Mouse (Mus musculus): ENCODE results near the gene Hecw2. TPM values are rescaled to one million over a fixed set of nuclear protein-coding genes. Genes with fewer than 3 reads are reported as not detected.

Gene Hecw2
- polyA plus RNA-seq, 1 experiment from 2014 or later: 2.2 TPM

DNA sequence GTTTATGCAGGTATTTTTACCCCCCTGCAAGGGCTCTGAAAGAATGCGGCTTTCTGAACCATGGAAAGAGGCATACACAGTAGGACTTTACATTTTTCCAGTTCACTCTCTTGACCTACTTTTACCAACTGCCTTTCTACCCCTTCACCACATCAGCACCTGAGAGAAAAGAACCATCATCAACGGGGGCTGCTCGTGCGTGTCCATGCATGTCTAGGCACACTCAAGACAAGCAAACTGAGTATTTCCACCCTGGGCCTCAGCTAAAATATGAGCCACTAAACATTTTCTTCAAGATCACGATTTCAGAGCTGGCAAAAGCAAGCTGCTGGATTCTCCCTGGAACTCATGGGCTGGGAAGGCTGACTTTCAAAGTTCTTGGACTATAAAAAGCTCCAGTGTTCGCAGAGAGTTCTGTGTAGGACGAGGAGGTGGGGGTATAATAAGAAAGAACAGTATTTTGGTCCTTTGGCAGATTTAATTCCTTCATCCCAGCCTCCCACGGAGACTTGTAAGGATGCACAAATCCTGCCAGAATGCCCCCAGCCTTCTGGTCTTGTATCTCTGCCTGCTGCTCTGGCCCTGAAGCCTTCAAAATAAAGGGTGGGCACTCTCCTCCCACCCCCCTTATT lies 76.5 kb downstream of the Hecw2 start:
- no peak for ATAC-seq
- DNase-seq (ENCODE audit: low read depth, low spot score): no peak
- TF ChIP-seq CTCF (IDR thresholded peaks at IDR 0.05): no peak
- ChIA-PET CTCF (no interaction called here), POLR2A (no interaction called here)
- in situ Hi-C loops (cut with MboI; ENCODE audit: low pct_unique_long_range_greater_than_20kb): no loop called here
- no peaks in the 10 kb centered on the region for H3K27me3 ChIP-seq

DNA sequence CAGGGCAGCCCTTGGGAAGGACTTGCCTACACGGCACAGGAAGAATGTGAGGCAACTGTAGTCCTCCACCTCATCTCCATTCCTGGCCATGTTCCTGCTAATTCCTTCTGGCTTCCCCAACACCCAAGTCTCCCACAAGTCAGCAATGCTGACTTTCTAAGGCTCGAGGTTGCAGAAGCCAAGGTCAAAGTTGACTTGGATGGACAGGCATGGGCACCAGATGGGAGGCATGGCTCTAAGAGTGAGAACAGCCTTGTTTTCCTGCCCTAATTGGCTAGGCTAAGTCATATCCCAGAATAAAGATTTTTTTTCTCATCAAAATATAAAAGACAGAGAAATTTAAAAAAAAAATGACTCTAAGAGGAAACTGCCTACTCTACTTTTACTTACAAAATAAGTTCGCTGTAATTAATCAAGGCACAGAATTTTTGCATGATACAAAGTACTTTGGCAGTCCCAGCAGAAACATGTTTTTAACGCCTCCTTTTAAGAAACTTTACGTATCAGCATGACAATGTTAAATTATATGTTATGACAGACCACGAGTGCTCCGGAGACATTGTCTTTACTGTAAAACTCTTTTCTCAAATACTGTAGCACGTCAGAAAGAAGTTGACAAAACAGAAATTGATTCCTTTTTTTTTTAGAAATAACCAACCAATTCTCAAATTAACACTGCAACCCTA lies 83.9 kb downstream of the Hecw2 start:
- no peak for DNase-seq (ENCODE audit: low read depth, low spot score)
- H3K27me3 ChIP-seq: peaks cover 8% of the 10 kb centered on the region
- ChIA-PET CTCF (interaction anchor here (1.0 to 1.7 kb wide), 2 partner anchors 10 to 19 kb away, joined by 3 to 4 read pairs; no protein-coding TSS in a partner anchor), POLR2A (no interaction called here)
- in situ Hi-C loops (cut with MboI; ENCODE audit: low pct_unique_long_range_greater_than_20kb): no loop called here
- no peak for TF ChIP-seq CTCF (IDR thresholded peaks at IDR 0.05)
- ATAC-seq: no peak

DNA sequence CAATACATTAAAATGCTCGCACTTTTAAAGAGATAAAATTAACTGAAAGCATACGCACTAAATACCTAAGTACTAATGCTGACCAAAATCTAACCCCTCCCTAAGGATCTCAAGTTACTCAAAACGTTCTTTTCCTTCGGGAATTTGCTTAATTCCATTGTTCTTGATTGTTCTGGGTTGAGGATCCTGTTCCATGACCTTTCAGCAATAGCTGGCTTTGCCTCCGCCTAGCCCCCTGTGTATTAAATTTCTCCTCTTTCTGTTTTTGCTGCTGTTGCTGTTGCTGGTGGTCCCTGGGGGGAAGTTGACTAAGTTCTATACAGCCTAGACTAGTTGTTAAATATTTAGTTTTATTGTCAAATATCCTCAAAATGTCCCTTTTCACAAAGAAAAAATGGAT lies 85.7 kb downstream of the Hecw2 start:
- ChIA-PET POLR2A (interaction anchor here (0.6 kb wide), 1 partner anchor 337 kb away, joined by 6 read pairs; no protein-coding TSS in a partner anchor), CTCF (interaction anchor here (1.7 kb wide), 1 partner anchor 8 kb away, joined by 4 read pairs; no protein-coding TSS in a partner anchor)
- DNase-seq (ENCODE audit: low read depth, low spot score) (no peak), ATAC-seq (no peak)
- peaks cover 8% of the 10 kb centered on the region for H3K27me3 ChIP-seq
- TF ChIP-seq CTCF (IDR thresholded peaks at IDR 0.05): no peak
- in situ Hi-C loops (cut with MboI; ENCODE audit: low pct_unique_long_range_greater_than_20kb): no loop called here

DNA sequence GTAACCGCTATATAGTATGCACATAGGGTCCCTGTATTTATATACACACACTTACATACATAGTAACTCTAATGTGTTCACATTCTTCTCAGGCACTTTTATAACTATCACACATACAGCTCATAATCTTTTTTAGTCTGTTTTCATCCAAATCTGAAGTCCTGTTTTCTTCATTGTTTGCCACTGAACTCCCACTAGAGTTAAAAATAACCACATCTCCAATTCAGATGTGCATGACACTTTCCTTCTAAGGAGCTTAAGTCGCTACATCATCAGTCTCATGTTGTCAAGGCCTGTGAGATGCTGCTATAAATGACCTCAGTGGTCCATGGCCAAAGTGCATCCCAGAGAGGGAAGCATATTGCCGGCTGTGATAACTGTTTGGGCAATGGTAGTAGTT lies 88.2 kb downstream of the Hecw2 start:
- in situ Hi-C loops (cut with MboI; ENCODE audit: low pct_unique_long_range_greater_than_20kb): no loop called here
- no peak for TF ChIP-seq CTCF (IDR thresholded peaks at IDR 0.05)
- ATAC-seq (no peak), DNase-seq (ENCODE audit: low read depth, low spot score) (no peak)
- CTCF ChIA-PET: no interaction called here
- peaks cover 12% of the 10 kb centered on the region for H3K27me3 ChIP-seq
- POLR2A ChIA-PET: no interaction called here

DNA sequence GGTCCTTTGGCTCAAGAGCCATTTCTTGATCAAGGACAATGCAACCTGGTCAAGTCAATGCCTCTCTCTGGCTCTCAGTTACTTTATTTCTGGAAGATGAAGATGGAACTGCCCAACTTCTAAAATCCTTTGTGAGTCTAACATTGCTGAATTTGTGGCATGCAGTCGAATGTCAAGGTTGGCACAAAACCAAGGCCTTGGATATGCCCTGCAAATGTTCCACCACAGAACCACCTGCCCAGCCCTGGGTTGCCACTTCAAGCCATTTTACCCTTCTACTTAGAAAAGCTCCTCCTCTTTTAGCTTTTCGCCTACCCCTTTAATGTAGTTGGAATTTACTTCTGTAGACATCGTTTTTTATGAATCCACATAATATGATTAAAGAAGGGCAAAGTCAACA lies 115.3 kb downstream of the Hecw2 start:
- ATAC-seq (no peak), DNase-seq (ENCODE audit: low read depth, low spot score) (no peak)
- in situ Hi-C loops (cut with MboI; ENCODE audit: low pct_unique_long_range_greater_than_20kb): no loop called here
- ChIA-PET CTCF (no interaction called here), POLR2A (no interaction called here)
- TF ChIP-seq CTCF (IDR thresholded peaks at IDR 0.05): no peak
- H3K27me3 ChIP-seq: peaks cover 11% of the 10 kb centered on the region

DNA sequence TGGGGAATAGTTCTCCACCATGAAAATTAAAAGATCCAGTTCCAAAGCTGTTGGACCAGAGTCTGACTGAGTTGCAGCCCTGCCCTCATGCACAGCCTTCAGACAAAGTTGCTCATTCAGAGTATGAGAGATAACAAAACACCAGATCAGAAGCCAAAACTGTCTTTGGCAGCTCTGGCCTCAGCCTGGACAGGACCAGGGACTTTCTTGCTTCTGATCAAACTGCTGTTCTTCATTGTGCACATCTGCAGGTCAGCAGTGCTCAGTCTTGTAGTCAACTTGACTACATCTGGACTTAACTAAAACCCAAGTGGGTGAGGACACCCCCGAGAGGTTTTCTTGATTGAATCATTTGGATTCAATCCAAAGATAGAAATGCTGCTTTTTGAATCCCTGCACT lies 120.5 kb downstream of the Hecw2 start:
- H3K27me3 ChIP-seq: peaks cover 15% of the 10 kb centered on the region
- DNase-seq (ENCODE audit: low read depth, low spot score) (no peak), ATAC-seq (no peak)
- CTCF ChIA-PET: no interaction called here
- POLR2A ChIA-PET: no interaction called here
- no peak for TF ChIP-seq CTCF (IDR thresholded peaks at IDR 0.05)
- in situ Hi-C loops (cut with MboI; ENCODE audit: low pct_unique_long_range_greater_than_20kb): no loop called here

DNA sequence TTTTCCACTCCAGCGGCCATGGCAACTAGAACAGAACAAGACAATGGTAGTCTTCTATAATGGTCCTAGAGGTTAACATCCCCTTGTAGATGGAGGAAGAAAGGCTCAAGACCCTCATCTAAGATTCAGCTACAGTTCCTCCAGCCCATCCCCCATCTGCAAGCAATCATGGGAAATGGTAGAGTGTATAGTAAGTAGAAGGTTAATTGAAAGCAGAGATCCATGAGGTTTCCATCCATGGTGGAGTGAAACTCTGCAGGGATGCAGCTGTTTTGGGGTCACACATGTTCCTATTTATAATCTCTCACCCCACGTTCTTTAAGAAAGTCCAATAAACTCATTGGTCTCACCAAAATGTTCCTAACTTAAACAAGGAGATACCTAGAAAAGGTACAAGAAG lies 124.8 kb downstream of the Hecw2 start:
- no peak for DNase-seq (ENCODE audit: low read depth, low spot score)
- ATAC-seq: no peak
- ChIA-PET POLR2A (no interaction called here), CTCF (no interaction called here)
- peaks cover 23% of the 10 kb centered on the region for H3K27me3 ChIP-seq
- in situ Hi-C loops (cut with MboI; ENCODE audit: low pct_unique_long_range_greater_than_20kb): no loop called here
- TF ChIP-seq CTCF (IDR thresholded peaks at IDR 0.05): no peak

DNA sequence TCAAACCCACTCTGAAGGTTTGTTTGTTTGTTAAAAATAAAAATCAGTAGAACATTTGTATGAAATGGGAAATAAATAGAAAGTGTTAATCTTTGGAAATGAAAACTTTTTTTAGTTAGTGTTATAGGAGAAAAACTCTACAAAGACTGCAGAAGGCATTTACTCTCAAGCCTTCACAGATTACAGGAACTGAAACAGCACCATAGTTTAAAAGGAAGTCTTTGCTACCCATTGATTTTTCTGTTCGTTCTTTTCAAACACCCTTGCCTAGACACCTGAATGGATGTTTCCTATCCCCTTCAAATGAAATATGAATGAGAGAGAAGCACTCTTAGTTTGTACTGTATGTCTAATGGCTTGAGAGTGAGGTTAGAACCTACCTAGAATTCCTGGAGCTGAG lies 126.7 kb downstream of the Hecw2 start:
- H3K27me3 ChIP-seq: peaks cover 23% of the 10 kb centered on the region
- ChIA-PET CTCF (no interaction called here), POLR2A (no interaction called here)
- in situ Hi-C loops (cut with MboI; ENCODE audit: low pct_unique_long_range_greater_than_20kb): no loop called here
- DNase-seq (ENCODE audit: low read depth, low spot score) (no peak), ATAC-seq (no peak)
- no peak for TF ChIP-seq CTCF (IDR thresholded peaks at IDR 0.05)

DNA sequence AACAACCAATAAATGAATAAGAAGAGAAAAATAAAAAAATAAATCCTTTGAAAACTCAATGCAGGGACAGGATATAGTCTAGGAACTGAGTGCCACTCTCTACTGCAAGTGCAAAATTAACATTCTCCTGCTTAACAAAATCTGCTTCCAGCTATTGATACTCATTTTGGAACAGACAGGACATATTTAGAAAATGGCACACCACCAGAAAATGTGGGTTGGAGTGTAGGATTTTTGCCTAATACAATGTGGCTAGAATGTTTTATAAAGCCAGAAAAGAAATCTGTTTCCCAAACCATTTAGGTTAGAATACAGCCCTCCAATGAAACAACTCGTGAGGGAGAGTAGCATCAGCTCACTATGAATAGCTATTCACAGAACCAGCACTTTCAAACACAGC lies 129.5 kb downstream of the Hecw2 start:
- TF ChIP-seq CTCF (IDR thresholded peaks at IDR 0.05): no peak
- ChIA-PET POLR2A (no interaction called here), CTCF (no interaction called here)
- no peak for ATAC-seq
- no peak for DNase-seq (ENCODE audit: low read depth, low spot score)
- in situ Hi-C loops (cut with MboI; ENCODE audit: low pct_unique_long_range_greater_than_20kb): no loop called here
- peaks cover 18% of the 10 kb centered on the region for H3K27me3 ChIP-seq

DNA sequence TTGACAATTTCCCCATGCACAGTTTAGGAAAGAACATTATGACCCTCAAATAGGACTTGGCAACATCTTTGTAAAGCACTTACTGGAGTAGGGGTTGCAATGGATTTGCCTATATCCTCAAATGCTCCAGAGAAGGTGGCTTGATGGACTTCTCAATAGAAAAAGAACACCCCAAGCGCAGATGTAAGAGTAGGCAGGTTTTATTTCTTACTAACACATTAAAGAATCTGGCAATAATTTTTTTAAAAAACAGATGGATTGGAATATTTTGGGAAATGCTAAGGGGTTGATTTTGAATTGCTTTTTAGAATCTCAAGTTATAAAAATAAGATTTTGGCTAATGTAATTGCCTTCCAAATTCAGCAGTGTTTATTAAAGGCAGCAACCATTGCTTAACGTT lies 133.9 kb downstream of the Hecw2 start:
- TF ChIP-seq CTCF (IDR thresholded peaks at IDR 0.05): no peak
- in situ Hi-C loops (cut with MboI; ENCODE audit: low pct_unique_long_range_greater_than_20kb): no loop called here
- CTCF ChIA-PET: no interaction called here
- no peak for DNase-seq (ENCODE audit: low read depth, low spot score)
- ATAC-seq: no peak
- POLR2A ChIA-PET: no interaction called here
- peaks cover 15% of the 10 kb centered on the region for H3K27me3 ChIP-seq

DNA sequence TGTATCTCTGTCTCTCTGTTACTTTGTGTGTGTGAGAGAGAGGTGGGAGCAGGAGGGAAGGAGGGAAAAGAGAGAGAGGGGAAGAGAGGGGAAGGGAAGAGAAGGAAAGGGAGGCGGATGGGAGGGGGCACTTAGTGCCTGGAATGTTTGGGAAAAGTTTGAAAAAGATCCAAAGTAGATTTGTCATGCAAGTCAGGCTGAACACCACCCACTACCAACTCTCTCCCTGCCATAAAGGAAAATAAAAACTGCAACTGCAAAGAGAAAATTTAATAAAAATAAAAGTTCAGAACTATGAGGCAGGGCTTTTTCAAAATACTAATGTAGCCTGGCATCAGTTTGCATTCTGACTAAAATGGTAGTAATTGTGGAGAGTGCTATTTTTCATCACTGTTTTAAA lies 135.2 kb downstream of the Hecw2 start:
- POLR2A ChIA-PET: no interaction called here
- in situ Hi-C loops (cut with MboI; ENCODE audit: low pct_unique_long_range_greater_than_20kb): no loop called here
- H3K27me3 ChIP-seq: peaks cover 15% of the 10 kb centered on the region
- ATAC-seq: no peak
- TF ChIP-seq CTCF (IDR thresholded peaks at IDR 0.05): no peak
- CTCF ChIA-PET: no interaction called here
- no peak for DNase-seq (ENCODE audit: low read depth, low spot score)

DNA sequence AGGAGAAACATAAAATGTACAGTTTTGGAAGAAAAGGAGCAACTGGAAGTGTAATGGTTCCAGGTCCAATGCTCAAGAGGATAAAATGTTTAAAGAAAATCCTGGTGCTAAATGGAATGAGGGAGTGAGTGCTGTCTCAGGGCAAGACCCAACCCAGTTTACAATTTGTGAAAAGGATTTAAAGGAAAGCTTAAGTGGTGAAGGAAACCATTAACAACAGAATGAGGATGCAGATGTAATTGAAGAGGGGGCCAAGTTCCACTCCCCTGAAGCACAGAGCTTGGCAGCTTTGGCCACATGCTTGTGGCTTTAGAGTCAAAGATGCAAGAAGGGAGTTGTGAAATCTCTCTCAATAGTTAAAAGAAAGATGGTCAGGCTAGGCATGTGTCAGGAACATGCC lies 142.2 kb downstream of the Hecw2 start:
- peaks cover 21% of the 10 kb centered on the region for H3K27me3 ChIP-seq
- ATAC-seq (no peak), DNase-seq (ENCODE audit: low read depth, low spot score) (no peak)
- ChIA-PET CTCF (no interaction called here), POLR2A (no interaction called here)
- no peak for TF ChIP-seq CTCF (IDR thresholded peaks at IDR 0.05)
- in situ Hi-C loops (cut with MboI; ENCODE audit: low pct_unique_long_range_greater_than_20kb): no loop called here
